Mouse (Mus musculus) hindbrain, embryonic 14.5 days (tissue): ENCODE measurements around the gene Gm27179. TPM values are rescaled to one million over a fixed set of nuclear protein-coding genes. Genes with fewer than 3 reads are reported as not detected.
"Not testable (repeated sequence)": the region's sequence is repeated elsewhere in the genome, so short reads cannot be mapped to it uniquely, and the experiment has no call there.

Experiments used
- ATAC-seq: fragments of 200-750 bp; cut with Nextera tagmentation; 2 replicates; pipeline ENCODE4 v1.8.0; 2017; ENCODE audit warnings: moderate number of reproducible peaks, mild to moderate bottlenecking, moderate TSS enrichment, moderate library complexity; ENCODE audit not compliant: low FRiP score
- DNase-seq: peaks from one replicate; pipeline ENCODE4 v3.0.0-alpha.2; 2015; ENCODE audit warnings: low spot score
- H3K27ac ChIP-seq: fragments of 300-500 bp; sonication (generic); 2 replicates; pipeline ENCODE4 v1.5.1; 2014; ENCODE audit warnings: mild to moderate bottlenecking, moderate library complexity
- H3K27me3 ChIP-seq: fragments of 300-500 bp; sonication (generic); 2 replicates; pipeline ENCODE4 v1.6.1; 2014; ENCODE audit warnings: mild to moderate bottlenecking, low read length, mixed read lengths; ENCODE audit not compliant: control insufficient read depth, insufficient read depth
- H3K36me3 ChIP-seq: fragments of 300-500 bp; sonication (generic); replicated peaks from 2 replicates; pipeline ENCODE4 v1.6.1; 2014; ENCODE audit not compliant: control insufficient read depth, insufficient read depth
- H3K4me1 ChIP-seq: fragments of 300-500 bp; sonication (generic); replicated peaks from 2 replicates; pipeline ENCODE4 v1.6.1; 2014; ENCODE audit warnings: antibody characterized with exemption, low read length, mixed read lengths; ENCODE audit not compliant: control insufficient read depth, insufficient read depth
- H3K4me2 ChIP-seq: fragments of 300-500 bp; sonication (generic); replicated peaks from 2 replicates; pipeline ENCODE4 v1.6.1; 2014; ENCODE audit warnings: mild to moderate bottlenecking, moderate library complexity
- H3K4me3 ChIP-seq: fragments of 300-500 bp; sonication (generic); replicated peaks from 2 replicates; pipeline ENCODE4 v1.5.1; 2014; ENCODE audit warnings: mild to moderate bottlenecking, low read length
- H3K9ac ChIP-seq: fragments of 300-500 bp; sonication (generic); 2 replicates; pipeline ENCODE4 v1.6.1; 2014
- H3K9me3 ChIP-seq: fragments of 300-500 bp; sonication (generic); 2 replicates; pipeline ENCODE4 v1.6.1; 2016; ENCODE audit warnings: low read length; ENCODE audit not compliant: control insufficient read depth
- WGBS: fragments of 180-500 bp; shearing (Covaris S2); extraction: QIAGEN DNeasy Blood & Tissue Kit; methylation state at CpG from one replicate; pipeline ENCODE4 v1.1.7; 2014; 5-methylcytosine and 5-hydroxymethylcytosine counted together
- polyA plus RNA-seq: library from polyadenylated mRNA; unstranded; fragments of >200 nt; fragmentation: Nextera tagmentation; extraction: Ambion mirVana; gene quantifications from 2 replicates; pipeline ENCODE4 v1.2.1, GENCODE M21; 2014

Gene Gm27179
- polyA plus RNA-seq, 1 experiment from 2014 or later: not detected

GRCm38 (mm10) chr14:69488001-69488400 lies 24.3 kb downstream of the Gm27179 start:
- WGBS: no CpG with 5 or more reads among the region's 10 CpGs
- H3K4me1 ChIP-seq, H3K27me3 ChIP-seq, H3K36me3 ChIP-seq, H3K27ac ChIP-seq, H3K9me3 ChIP-seq, ATAC-seq, DNase-seq, H3K4me3 ChIP-seq, H3K9ac ChIP-seq, H3K4me2 ChIP-seq: not testable (repeated sequence)

GRCm38 (mm10) chr14:69485466-69486135 lies 26.7 kb downstream of the Gm27179 start:
- ATAC-seq, H3K36me3 ChIP-seq, H3K4me1 ChIP-seq, H3K27ac ChIP-seq, H3K9me3 ChIP-seq, DNase-seq, H3K27me3 ChIP-seq, H3K9ac ChIP-seq, H3K4me2 ChIP-seq, H3K4me3 ChIP-seq: not testable (repeated sequence)
- WGBS: no CpG with 5 or more reads among the region's 18 CpGs

- not testable (repeated sequence) for ATAC-seq, H3K4me3 ChIP-seq, H3K4me2 ChIP-seq, H3K27ac ChIP-seq, H3K9me3 ChIP-seq, DNase-seq, H3K4me1 ChIP-seq, H3K27me3 ChIP-seq, H3K36me3 ChIP-seq, H3K9ac ChIP-seq
- WGBS: no CpG with 5 or more reads among the region's 11 CpGs
Observed at GRCm38 (mm10) chr14:69473941-69474646, 38.3 kb downstream of the Gm27179 start.

- DNase-seq, ATAC-seq: not testable (repeated sequence)
- no CpG with 5 or more reads among the region's 2 CpGs for WGBS
Observed at GRCm38 (mm10) chr14:69473322-69473721, 39.0 kb downstream of the Gm27179 start.

GRCm38 (mm10) chr14:69470122-69470708 lies 42.1 kb downstream of the Gm27179 start:
- WGBS: no CpG with 5 or more reads among the region's 8 CpGs
- ATAC-seq, H3K27me3 ChIP-seq, H3K36me3 ChIP-seq, H3K4me1 ChIP-seq, H3K4me3 ChIP-seq, H3K4me2 ChIP-seq, H3K27ac ChIP-seq, H3K9ac ChIP-seq, DNase-seq, H3K9me3 ChIP-seq: not testable (repeated sequence)

More at GRCm38 (mm10) chr14:69473322-69473721, 39.0 kb downstream of the Gm27179 start:
- not testable (repeated sequence) for H3K27me3 ChIP-seq, H3K27ac ChIP-seq, H3K4me3 ChIP-seq, H3K36me3 ChIP-seq, H3K4me1 ChIP-seq, H3K9ac ChIP-seq, H3K4me2 ChIP-seq, H3K9me3 ChIP-seq

GRCm38 (mm10) chr14:69467612-69468366 lies 44.6 kb downstream of the Gm27179 start:
- H3K4me1 ChIP-seq, H3K4me3 ChIP-seq, H3K36me3 ChIP-seq, ATAC-seq, H3K27ac ChIP-seq, DNase-seq, H3K9me3 ChIP-seq, H3K4me2 ChIP-seq, H3K9ac ChIP-seq, H3K27me3 ChIP-seq: not testable (repeated sequence)
- WGBS: no CpG with 5 or more reads among the region's 17 CpGs

- H3K4me1 ChIP-seq, H3K9ac ChIP-seq, H3K36me3 ChIP-seq, H3K4me3 ChIP-seq, ATAC-seq, H3K27ac ChIP-seq, H3K9me3 ChIP-seq, H3K27me3 ChIP-seq, H3K4me2 ChIP-seq, DNase-seq: not testable (repeated sequence)
- WGBS: no CpG with 5 or more reads among the region's 4 CpGs
Observed at GRCm38 (mm10) chr14:69464465-69464864, 47.9 kb downstream of the Gm27179 start.
